Mouse (Mus musculus): ENCODE data around the gene Ssbp4. TPM values are rescaled to one million over a fixed set of nuclear protein-coding genes. Genes with fewer than 3 reads are reported as not detected.

Ssbp4 gene
- polyA plus RNA-seq, 1 experiment: 29.6 TPM

DNA sequence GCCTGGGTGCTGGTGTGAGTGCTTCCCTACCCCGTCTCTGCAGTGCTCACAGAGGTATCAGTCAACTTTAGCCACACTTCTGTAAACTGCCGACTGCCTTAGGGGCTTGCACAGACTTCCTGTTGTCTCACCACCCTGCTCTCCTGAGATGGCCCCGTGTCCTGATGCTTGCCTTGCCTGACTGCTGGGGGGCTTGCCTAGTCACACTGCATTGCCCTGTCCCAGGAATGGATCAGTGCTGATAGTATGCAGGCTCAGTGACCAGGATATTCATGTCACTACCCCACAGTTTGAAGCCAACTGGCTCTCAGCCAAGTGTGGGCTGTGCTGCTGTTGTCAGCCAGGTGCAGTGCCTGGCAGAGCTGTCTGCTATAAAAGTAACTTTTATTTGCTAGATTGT lies 43.1 kb downstream of the Ssbp4 start:
- H3K27ac ChIP-seq (replicated peaks; ENCODE audit: low read depth, low read length): no peak overlapping the region
- H3K4me3 ChIP-seq (ENCODE audit: insufficient read depth, low read depth, low read length): no peak overlapping the region
- peaks cover 59% of the 10 kb centered on the region for H3K4me1 ChIP-seq (ENCODE audit: control insufficient read depth, insufficient read depth, insufficient read length, low read length)

DNA sequence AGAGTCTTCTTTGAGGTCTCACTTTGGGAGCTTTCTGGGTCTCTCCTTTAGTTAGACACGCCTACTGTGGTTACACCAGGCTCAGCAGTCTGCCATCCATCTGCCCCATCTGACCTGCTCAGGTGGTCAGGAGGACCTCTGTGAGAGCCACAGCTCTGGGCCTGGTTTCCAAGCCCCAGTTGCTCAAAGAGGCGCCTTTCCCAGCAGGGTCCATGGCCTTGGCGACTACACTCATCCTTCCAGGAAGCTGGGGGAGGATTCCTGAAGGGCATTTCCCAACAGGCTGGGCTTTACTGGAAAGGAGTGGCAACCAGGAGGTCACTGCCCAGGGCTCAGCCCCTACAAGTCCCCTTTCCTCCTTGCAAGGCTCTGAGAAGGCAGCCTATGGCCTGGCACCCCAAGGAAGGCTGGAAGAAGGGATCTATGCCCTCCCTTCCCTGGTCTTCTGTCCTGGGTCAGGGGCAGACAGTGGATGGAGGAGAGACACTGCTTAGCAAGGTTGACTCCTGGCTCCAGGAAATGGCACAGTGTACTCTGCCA lies 43.9 kb downstream of the Ssbp4 start:
- peaks cover 59% of the 10 kb centered on the region for H3K4me1 ChIP-seq (ENCODE audit: control insufficient read depth, insufficient read depth, insufficient read length, low read length)
- 0 out of 2 replicates have a peak overlapping the region, but pooled peaks have one; percentile 3 for H3K27ac ChIP-seq (replicated peaks; ENCODE audit: low read depth, low read length)
- H3K4me3 ChIP-seq (ENCODE audit: insufficient read depth, low read depth, low read length): no peak overlapping the region

DNA sequence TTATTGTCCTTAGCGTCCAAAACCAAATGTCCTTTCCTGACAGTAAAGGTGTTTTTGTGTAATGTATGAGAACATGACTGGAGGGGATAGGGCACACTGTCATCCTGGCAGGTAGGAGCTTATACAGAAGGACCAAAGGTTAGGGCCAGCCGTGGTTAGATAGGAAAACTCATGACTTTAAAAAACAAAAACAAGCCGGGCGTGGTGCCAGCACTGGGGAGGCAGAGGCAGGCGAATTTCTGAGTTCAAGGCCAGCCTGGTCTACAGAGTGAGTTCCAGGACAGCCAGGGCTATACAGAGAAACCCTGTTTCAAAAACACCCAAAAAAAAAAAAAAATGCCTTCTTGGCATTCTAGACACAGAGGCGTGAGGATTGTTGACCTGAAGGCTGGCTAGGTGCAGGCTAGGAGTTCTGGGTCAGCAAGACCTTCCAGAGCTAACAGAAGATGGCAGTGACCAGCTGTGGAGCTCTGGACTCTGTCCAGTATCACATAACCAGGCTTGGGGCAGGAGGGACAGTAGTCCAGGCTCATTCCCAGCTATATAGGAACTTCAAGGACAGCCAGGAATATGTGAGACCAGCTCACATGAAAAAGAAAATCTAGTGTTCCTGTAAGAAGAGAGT lies 44.8 kb downstream of the Ssbp4 start:
- no peak overlapping the region for H3K4me3 ChIP-seq (ENCODE audit: insufficient read depth, low read depth, low read length)
- H3K4me1 ChIP-seq (ENCODE audit: control insufficient read depth, insufficient read depth, insufficient read length, low read length): peaks cover 61% of the 10 kb centered on the region
- H3K27ac ChIP-seq (replicated peaks; ENCODE audit: low read depth, low read length): no peak overlapping the region

DNA sequence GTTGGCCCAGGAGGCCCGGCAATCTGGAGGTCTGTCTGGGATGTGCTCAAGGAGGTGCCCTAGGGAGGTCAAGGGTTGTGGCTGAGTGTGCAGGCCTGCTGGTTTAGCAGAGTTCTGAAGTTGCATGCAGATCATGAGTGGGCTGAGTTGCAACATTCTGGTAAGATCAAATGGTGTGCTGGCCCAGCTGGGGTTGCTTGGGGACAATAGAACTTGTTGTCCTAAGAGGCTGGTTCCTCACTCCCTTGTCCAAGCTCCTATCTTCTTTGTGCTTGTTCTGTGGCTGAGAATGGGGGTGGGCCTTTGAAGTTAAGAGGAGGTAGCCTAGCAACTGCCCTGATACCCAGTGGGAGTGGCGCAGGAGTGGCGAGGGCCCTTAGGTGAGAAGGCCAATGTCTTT lies 45.9 kb downstream of the Ssbp4 start:
- H3K4me1 ChIP-seq (ENCODE audit: control insufficient read depth, insufficient read depth, insufficient read length, low read length): peaks cover 68% of the 10 kb centered on the region
- H3K27ac ChIP-seq (replicated peaks; ENCODE audit: low read depth, low read length): no peak overlapping the region
- no peak overlapping the region for H3K4me3 ChIP-seq (ENCODE audit: insufficient read depth, low read depth, low read length)

DNA sequence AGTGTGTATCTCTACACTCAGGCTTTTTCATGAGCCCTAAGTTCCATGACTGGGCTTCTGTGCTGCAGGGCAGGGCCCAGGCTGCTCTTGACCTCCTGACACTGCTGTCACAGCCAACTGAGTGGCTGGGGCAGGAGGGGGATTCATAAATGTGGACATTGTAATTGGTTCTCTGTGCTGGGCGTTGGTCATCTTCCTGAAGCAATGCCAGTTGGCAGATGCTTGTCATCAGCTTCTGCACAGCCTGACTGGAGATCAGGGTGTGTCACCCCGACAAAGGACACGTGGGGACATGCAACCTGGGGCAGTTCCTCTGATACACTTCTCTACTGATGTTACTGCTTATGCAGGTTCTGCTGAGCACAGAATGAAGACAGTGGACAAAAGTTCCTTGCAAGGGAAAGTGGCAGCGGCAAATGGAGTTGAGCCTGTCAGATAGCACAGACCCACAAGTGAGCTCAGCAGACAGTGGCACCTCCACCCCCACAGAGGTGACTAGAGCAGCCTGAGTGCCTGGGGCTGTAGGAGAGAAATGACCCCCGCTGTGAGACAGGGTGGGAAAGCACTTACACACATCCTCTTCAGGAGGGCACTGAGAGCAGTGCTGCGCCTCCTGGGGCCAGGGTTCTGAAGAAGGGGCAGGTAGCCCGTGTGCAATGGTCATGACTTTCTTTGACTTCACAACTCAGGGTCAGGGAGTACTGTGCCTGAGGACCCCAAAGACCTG lies 46.7 kb downstream of the Ssbp4 start:
- Histone ChIP-seq H3K4me3 (ENCODE audit: insufficient read depth, low read depth, low read length) (no peak overlapping the region), H3K4me1 (ENCODE audit: control insufficient read depth, insufficient read depth, insufficient read length, low read length) (peaks cover 68% of the 10 kb centered on the region)

DNA sequence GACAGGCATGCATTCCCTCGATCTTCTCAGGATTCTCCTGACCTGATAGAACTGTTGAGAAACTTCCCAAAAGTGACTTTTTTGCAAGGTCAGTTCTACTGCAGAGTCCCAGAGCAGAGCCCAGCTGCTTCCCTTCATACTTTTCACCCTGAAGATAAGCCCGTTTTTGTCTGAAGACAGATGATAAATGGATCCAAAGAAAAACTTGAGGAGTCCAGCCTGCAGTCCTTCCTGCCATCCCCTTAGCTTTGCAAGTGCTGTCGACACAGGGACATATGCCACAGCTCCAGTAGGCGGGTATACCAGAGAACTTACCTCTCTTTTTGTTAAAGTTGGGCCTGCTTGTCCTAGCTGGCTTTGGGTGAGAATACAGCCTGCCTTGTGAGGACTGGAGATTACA lies 47.3 kb downstream of the Ssbp4 start:
- Histone ChIP-seq H3K4me1 (ENCODE audit: control insufficient read depth, insufficient read depth, insufficient read length, low read length) (peaks cover 68% of the 10 kb centered on the region), H3K4me3 (ENCODE audit: insufficient read depth, low read depth, low read length) (no peak overlapping the region), H3K27ac (replicated peaks; ENCODE audit: low read depth, low read length) (0 out of 2 replicates have a peak overlapping the region, but pooled peaks have one; percentile 28)

More for the DNA sequence above, 46.7 kb downstream of the Ssbp4 start:
- peak overlapping the region; percentile 28 for H3K27ac ChIP-seq (replicated peaks; ENCODE audit: low read depth, low read length)

DNA sequence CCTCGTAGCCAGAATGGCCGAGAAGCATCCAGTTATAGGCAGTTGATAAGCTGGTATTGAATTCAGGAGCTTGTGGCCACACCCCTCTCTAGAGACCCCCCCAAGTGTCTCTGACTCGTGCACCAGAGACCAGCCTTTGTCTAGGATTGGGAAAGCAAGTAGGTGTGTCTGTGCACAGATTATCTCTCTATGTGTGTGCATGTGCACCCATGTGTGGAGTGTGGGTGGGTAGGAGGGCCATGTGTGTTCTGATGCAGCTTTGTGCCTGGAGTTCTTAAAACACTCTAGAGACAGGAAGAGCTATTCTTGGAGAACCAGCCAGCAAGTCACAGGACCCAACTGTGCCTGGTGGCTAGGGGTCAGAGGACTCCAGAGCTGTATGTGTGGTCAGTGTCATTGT lies 48.1 kb downstream of the Ssbp4 start:
- no peak overlapping the region for H3K4me3 ChIP-seq (ENCODE audit: insufficient read depth, low read depth, low read length)
- H3K27ac ChIP-seq (replicated peaks; ENCODE audit: low read depth, low read length): peak overlapping the region; percentile 4; the same call in 1 of the 2 replicates
- H3K4me1 ChIP-seq (ENCODE audit: control insufficient read depth, insufficient read depth, insufficient read length, low read length): peaks cover 66% of the 10 kb centered on the region

DNA sequence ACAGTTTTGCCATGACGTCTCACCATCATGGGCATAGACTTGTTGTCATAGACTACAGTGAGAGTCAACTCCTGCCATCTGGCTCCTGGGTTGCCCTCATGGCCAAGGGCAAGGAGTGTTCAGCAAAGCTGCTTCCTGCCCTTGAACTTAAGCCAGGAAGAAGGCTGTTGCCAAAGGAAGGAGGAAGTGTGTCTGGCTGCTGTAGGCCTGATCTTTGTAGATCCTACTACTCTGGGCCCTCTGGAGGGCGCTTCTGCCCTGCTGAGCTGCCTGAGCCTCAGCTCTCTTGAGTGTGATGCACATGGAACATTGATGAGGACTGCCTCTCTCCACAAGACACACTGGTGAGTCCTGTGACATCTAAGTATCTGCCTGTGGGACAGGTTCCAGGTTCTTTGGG lies 48.6 kb downstream of the Ssbp4 start:
- H3K4me1 ChIP-seq (ENCODE audit: control insufficient read depth, insufficient read depth, insufficient read length, low read length): peaks cover 64% of the 10 kb centered on the region
- H3K4me3 ChIP-seq (ENCODE audit: insufficient read depth, low read depth, low read length): no peak overlapping the region
- H3K27ac ChIP-seq (replicated peaks; ENCODE audit: low read depth, low read length): peak overlapping the region; percentile 7; the same call in 1 of the 2 replicates

DNA sequence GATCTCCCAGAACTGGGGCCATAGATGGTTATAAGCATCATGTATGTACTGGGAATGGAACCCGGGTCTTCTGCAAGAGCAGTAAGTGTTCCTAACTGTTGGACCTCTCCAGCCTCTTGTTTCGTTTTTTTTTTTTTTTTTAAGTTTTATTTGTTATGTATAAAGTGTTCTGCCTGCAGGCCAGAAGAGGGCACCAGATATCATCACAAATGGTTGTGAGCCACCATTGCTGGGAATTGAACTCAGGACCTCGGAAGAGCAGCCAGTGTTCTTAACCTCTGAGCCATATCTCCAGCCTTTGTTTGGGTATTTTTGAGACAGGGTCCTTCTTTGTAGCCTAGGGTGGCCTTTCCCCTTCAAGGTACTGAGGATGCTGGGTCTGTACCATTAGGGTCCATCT lies 49.7 kb downstream of the Ssbp4 start:
- H3K4me3 ChIP-seq (ENCODE audit: insufficient read depth, low read depth, low read length): no peak overlapping the region
- H3K4me1 ChIP-seq (ENCODE audit: control insufficient read depth, insufficient read depth, insufficient read length, low read length): peaks cover 58% of the 10 kb centered on the region
- H3K27ac ChIP-seq (replicated peaks; ENCODE audit: low read depth, low read length): no peak overlapping the region

DNA sequence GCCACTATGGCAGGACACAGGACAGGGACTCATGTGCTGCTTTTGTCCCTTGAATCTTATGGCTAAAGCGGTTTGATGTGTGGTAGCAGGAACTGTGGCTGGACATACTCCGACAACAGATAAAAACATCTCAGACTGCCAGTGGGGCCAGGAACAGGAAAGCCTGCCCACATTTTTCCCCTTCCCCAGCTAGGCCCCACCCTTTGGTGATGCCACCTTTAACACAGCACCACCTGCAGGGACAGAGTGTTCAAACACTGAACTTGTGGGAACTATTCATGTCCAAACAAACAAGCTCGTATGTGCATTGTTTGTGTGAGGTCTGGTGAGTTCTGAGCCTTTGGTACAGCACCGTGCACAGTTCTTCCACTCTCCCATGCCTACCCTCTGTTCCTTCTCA lies 50.3 kb downstream of the Ssbp4 start:
- H3K27ac ChIP-seq (replicated peaks; ENCODE audit: low read depth, low read length): 0 out of 2 replicates have a peak overlapping the region, but pooled peaks have one; percentile 8
- peaks cover 59% of the 10 kb centered on the region for H3K4me1 ChIP-seq (ENCODE audit: control insufficient read depth, insufficient read depth, insufficient read length, low read length)
- H3K4me3 ChIP-seq (ENCODE audit: insufficient read depth, low read depth, low read length): no peak overlapping the region

DNA sequence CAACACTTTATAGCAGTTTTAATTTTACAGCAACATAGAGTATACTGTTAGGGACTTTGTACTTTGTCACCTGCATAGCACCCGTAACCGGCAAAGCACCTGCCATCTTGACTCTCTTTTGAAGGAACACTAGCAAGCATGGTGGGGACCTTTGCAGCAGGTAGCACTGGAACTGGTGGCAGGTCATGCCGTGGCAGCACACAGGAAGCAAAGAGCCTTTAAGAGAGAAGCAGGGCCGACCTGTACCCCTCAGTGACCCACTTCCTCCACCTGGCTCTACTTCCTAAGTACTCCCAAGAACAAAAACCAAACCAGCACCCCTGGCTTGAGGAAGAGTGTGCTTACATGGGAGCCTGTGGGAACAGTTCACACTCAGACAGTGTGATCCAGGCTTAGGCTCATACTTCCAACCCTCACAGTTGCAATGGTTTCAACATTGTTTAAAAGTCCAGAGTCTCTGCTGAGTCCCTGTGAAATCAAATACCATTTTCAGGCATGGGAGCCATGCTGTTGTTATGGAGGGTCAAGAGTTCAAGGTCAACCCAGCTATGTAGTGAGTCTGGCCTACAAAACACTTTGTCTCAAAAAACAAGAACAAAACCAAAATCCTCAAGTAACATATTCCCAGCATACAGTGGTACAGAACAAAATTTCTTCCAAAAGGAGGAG lies 53.5 kb downstream of the Ssbp4 start:
- no peak overlapping the region for H3K4me3 ChIP-seq (ENCODE audit: insufficient read depth, low read depth, low read length)
- peaks cover 54% of the 10 kb centered on the region for H3K4me1 ChIP-seq (ENCODE audit: control insufficient read depth, insufficient read depth, insufficient read length, low read length)
- H3K27ac ChIP-seq (replicated peaks; ENCODE audit: low read depth, low read length): no peak overlapping the region

DNA sequence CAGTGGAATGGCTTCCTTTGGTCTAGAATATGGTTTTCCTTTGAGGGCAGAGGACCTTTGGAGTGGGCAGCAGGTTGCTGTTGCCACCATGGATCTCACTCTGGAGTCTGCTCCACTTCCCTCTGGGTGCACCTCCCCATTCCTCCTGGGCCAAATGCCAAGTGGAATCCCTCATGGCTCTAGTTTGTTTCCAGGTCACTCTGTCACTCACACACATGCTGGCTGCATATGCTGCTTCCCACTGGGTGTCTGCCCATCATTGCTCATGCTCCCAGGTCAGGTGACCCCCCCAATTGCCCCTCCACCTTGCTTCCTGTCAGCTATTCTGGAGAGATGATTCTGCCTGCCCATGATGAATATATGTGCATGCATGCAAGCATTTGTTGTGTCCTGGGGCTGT lies 54.9 kb downstream of the Ssbp4 start:
- Histone ChIP-seq H3K4me1 (ENCODE audit: control insufficient read depth, insufficient read depth, insufficient read length, low read length) (peaks cover 45% of the 10 kb centered on the region), H3K27ac (replicated peaks; ENCODE audit: low read depth, low read length) (no peak overlapping the region), H3K4me3 (ENCODE audit: insufficient read depth, low read depth, low read length) (no peak overlapping the region)

DNA sequence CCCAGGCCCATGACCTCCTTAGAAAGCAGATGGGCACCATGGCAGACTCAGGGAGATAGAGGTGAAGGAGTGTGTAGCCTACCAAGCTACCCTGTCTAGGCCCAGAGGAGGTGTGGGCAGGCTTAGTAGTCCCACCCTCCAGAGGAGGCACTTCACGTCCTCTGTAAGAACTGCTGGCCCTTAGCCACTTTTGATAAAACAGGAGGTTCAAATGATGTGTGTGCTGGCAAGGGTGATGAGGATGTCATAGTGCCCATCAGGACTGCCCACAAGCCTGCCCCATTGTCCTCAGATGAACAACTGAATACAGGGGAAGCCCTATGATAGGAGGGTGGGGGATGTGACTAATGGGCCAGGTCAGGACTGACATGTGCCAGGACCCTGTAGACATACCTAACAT lies 55.8 kb downstream of the Ssbp4 start:
- H3K4me3 ChIP-seq (ENCODE audit: insufficient read depth, low read depth, low read length): no peak overlapping the region
- H3K27ac ChIP-seq (replicated peaks; ENCODE audit: low read depth, low read length): no peak overlapping the region
- peaks cover 43% of the 10 kb centered on the region for H3K4me1 ChIP-seq (ENCODE audit: control insufficient read depth, insufficient read depth, insufficient read length, low read length)

DNA sequence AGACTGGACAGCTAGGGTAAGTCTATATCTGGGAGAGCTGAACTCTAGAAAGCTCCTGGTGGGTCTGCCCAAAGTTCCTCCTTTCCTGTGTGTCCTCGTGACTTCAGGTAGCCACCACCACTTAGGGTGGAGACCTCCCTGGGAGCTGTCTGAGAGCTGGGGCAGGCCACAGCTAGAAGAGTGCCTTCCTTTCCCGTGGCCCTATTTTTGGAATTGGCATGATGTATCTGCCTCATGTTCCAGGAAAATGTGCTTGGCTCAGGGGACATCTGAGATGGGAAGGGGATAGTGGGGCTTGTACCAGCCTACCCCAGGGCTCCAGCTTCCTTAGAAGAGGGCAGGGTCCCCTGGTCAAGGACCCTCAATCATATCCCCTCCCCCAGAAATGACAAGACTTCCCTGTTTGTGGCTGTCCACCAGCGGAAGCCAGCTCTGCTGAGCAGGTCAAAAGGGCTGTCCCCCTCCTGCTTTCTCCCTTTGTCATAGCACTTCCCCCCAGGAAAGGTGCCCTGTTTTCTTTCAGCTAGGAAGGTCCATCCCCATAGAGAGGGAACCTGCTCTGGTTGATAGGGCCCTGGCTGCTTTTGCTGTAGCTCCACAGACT lies 57.0 kb downstream of the Ssbp4 start:
- Histone ChIP-seq H3K4me3 (ENCODE audit: insufficient read depth, low read depth, low read length) (no peak overlapping the region), H3K4me1 (ENCODE audit: control insufficient read depth, insufficient read depth, insufficient read length, low read length) (peaks cover 48% of the 10 kb centered on the region)

More for the DNA sequence above, 57.0 kb downstream of the Ssbp4 start:
- H3K27ac ChIP-seq (replicated peaks; ENCODE audit: low read depth, low read length): peak overlapping the region; percentile 20
